Mouse (Mus musculus) inflammation-experienced regulatory T-cells, adult 16 weeks (primary cell): ENCODE data around the gene Sap30bp. TPM values are rescaled to one million over a fixed set of nuclear protein-coding genes. Genes with fewer than 3 reads are reported as not detected.

Experiments
- polyA plus RNA-seq: library from polyadenylated mRNA; unstranded; fragments of 100-300 nt; shearing (Covaris generic); gene quantifications from one replicate; pipeline ENCODE4 v1.2.1, GENCODE M21; 2017

The Sap30bp gene
- 43.4 TPM for polyA plus RNA-seq

GRCm38 (mm10) chr11:115933108-115933746 is at the start of gene Sap30bp, which contains the start of gene Recql5:
Gene Sap30bp (plus strand): TSS chr11:115933282.
Gene Recql5 (minus strand): TSS chr11:115933477.

GRCm38 (mm10) chr11:115899486-115900266 is 33.4 kb upstream of the Sap30bp start, which contains the start of gene Smim5:
Gene Smim5 (plus strand): TSS chr11:115899966.

GRCm38 (mm10) chr11:115911632-115912376 is 21.3 kb upstream of the Sap30bp start, which contains the start of gene Smim6:
Gene Smim6 (plus strand): TSS chr11:115912017.

GRCm38 (mm10) chr11:115974309-115975082 is 41.4 kb downstream of the Sap30bp start, which contains the start of gene Itgb4:
Gene Itgb4 (plus strand): TSS chr11:115974709.

GRCm38 (mm10) chr11:116012262-116012947 is 79.3 kb downstream of the Sap30bp start, which contains the start of gene Galk1:
Gene Galk1 (minus strand): TSS chr11:116012719.

Other genes with a start within 250 kb of the Sap30bp start
- 12.8 TPM for gene Grb2, start 224.7 kb upstream of the Sap30bp start, polyA plus RNA-seq
- gene Tmem94, start 167.8 kb upstream of the Sap30bp start, polyA plus RNA-seq, result 42.6 TPM
- 4.2 TPM for gene Caskin2, start 119.6 kb upstream of the Sap30bp start, polyA plus RNA-seq
- gene Tsen54, start 118.6 kb upstream of the Sap30bp start, polyA plus RNA-seq, result 25.6 TPM
- gene Llgl2, start 109.2 kb upstream of the Sap30bp start, polyA plus RNA-seq, result 39.3 TPM
- gene Myo15b, start 74.9 kb upstream of the Sap30bp start, polyA plus RNA-seq, result not detected
- gene Smim5, start 33.3 kb upstream of the Sap30bp start, polyA plus RNA-seq, result 0.37 TPM
- 1.3 TPM for gene Smim6, start 21.3 kb upstream of the Sap30bp start, polyA plus RNA-seq
- 27.8 TPM for gene Recql5, start 195 bp downstream of the Sap30bp start, polyA plus RNA-seq
- gene Itgb4, start 41.4 kb downstream of the Sap30bp start, polyA plus RNA-seq, result not detected
- 40.4 TPM for gene Galk1, start 79.4 kb downstream of the Sap30bp start, polyA plus RNA-seq
- 1,346 TPM for gene H3f3b, start 94.7 kb downstream of the Sap30bp start, polyA plus RNA-seq
- gene Unk, start 97.0 kb downstream of the Sap30bp start, polyA plus RNA-seq, result 56.5 TPM
- gene Unc13d, start 144.7 kb downstream of the Sap30bp start, polyA plus RNA-seq, result 202 TPM
- 214 TPM for gene Wbp2, start 153.7 kb downstream of the Sap30bp start, polyA plus RNA-seq
- 0.32 TPM for gene Trim47, start 193.9 kb downstream of the Sap30bp start, polyA plus RNA-seq
- 9.8 TPM for gene Trim65, start 197.8 kb downstream of the Sap30bp start, polyA plus RNA-seq
- 91.0 TPM for gene Mrpl38, start 205.6 kb downstream of the Sap30bp start, polyA plus RNA-seq
- gene Fbf1, start 234.9 kb downstream of the Sap30bp start, polyA plus RNA-seq, result 10.1 TPM